Mouse (Mus musculus): Measurements from ENCODE around the gene U2af1l4.

DNA sequence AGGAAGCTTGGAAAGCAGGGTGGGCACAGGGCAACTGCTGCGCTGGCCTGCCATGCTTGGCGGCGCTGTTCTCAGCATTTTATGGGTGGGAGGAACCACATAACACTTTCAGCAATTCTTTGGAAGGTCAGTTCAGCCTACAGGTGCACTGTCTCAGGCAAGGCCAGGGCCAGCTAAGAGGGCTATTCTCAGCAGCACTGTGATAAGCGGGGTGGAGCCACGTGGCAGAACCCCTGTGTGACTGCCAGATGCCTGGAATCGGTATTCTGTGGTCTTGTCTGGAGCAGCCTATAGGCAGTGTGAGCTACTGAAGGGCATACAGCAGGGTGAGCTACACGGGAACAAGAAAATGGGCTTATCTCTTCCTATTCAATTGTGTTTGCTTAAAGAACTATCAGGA, 46.9 kb downstream of the U2af1l4 start:
- TF ChIP-seq CTCF (IDR thresholded peaks at IDR 0.05; ENCODE audit: extremely low read depth, insufficient read depth, insufficient read length, insufficient replicate concordance) (no peak), POLR2A (IDR thresholded peaks at IDR 0.05; ENCODE audit: low read depth, low read length) (no peak)
